In genomic region chr5:110929306-110929705, GRCm38 (mm10) we compare ENCODE assay signal across 26 mouse cellular contexts. TPM values are rescaled to one million over a fixed set of nuclear protein-coding genes. Genes with fewer than 3 reads are reported as not detected.
DNase-seq lines count a peak whose midpoint lies in the region; ATAC-seq lines count a peak whose summit lies in the region.
"Had no signal": no experiment of that assay in that cellular context is flagged by ENCODE, and none has a peak within 500 bp of the region (broad histone marks: within the 10 kb centered on the region; RNA-seq: fewer than 3 reads in every experiment).

No protein-coding gene starts in this region.

- H3K4me1 ChIP-seq in forebrain, embryonic 15.5 days = peaks cover 13% of the 10 kb centered on the region; the same call in 1 of the 2 replicates
- H3K4me1 ChIP-seq in forebrain, embryonic 16.5 days (replicated peaks; ENCODE audit: control insufficient read depth, insufficient read depth, low read length) = peaks cover 10% of the 10 kb centered on the region
- peaks cover 20% of the 10 kb centered on the region for H3K4me1 ChIP-seq in limb, embryonic 13.5 days
- H3K4me1 ChIP-seq in limb, embryonic 10.5 days = no peaks in the 10 kb centered on the region
- no peaks in the 10 kb centered on the region for H3K4me1 ChIP-seq in embryonic facial prominence, embryonic 15.5 days
- H3K4me1 ChIP-seq in limb, embryonic 15.5 days = peaks cover 15% of the 10 kb centered on the region
- H3K4me1 ChIP-seq: liver, embryonic 13.5 days; midbrain, embryonic 15.5 days had no signal

- 0 out of 2 replicates have a peak overlapping the region, but pooled peaks have one; percentile 2 for H3K27ac ChIP-seq in forebrain, embryonic 15.5 days (replicated peaks)
- H3K27ac ChIP-seq in forebrain, embryonic 16.5 days (ENCODE audit: low read length) = no peak overlapping the region
- H3K27ac ChIP-seq in limb, embryonic 13.5 days = 0 out of 2 replicates have a peak overlapping the region, but pooled peaks have one; percentile 33
- H3K27ac ChIP-seq in limb, embryonic 10.5 days = no peak overlapping the region
- peak overlapping the region; percentile 8; the same call in 1 of the 2 replicates for H3K27ac ChIP-seq in embryonic facial prominence, embryonic 15.5 days (replicated peaks)
- peak overlapping the region; percentile 59; the same call in 1 of the 2 replicates for H3K27ac ChIP-seq in limb, embryonic 15.5 days
- H3K27ac ChIP-seq: embryonic facial prominence, embryonic 13.5 days; heart, embryonic 13.5 days; kidney, postnatal 0 days; limb, embryonic 12.5 days; liver, embryonic 13.5 days; midbrain, embryonic 15.5 days had no signal

- no peak for DNase-seq in limb, embryonic 10.5 days (ENCODE audit: low spot score)
- DNase-seq: adrenal gland, postnatal 25 days; B cell, adult 2 months; cerebellum, adult 18-20 months; embryo, embryonic 11 days; gastrocnemius, postnatal 10 days; heart, postnatal 10 days; kidney, adult 8-10 months; layer of hippocampus, postnatal 36 days; liver, embryonic 13.5 days; lung, adult 2 months; lung, postnatal 14 days; right cerebral cortex, adult 18-20 months; spleen, adult 18-20 months; thymus, postnatal 4 days had no signal

- no peak overlapping the region for H3K9ac ChIP-seq in forebrain, embryonic 15.5 days (replicated peaks)
- no peak overlapping the region for H3K9ac ChIP-seq in forebrain, embryonic 16.5 days (replicated peaks; ENCODE audit: low read depth, low read length)
- no peak overlapping the region for H3K9ac ChIP-seq in limb, embryonic 13.5 days
- H3K9ac ChIP-seq in embryonic facial prominence, embryonic 15.5 days = no peak overlapping the region
- no peak overlapping the region for H3K9ac ChIP-seq in limb, embryonic 15.5 days
- H3K9ac ChIP-seq: embryonic facial prominence, embryonic 13.5 days; heart, embryonic 13.5 days; limb, embryonic 12.5 days; liver, embryonic 13.5 days; midbrain, embryonic 15.5 days had no signal

- 64% methylated on average over 4 of the region's 4 CpGs for WGBS in forebrain, embryonic 15.5 days
- 62% methylated on average over 4 of the region's 4 CpGs for WGBS in forebrain, embryonic 16.5 days
- 82% methylated on average over 4 of the region's 4 CpGs for WGBS in limb, embryonic 13.5 days
- whole genome bisulfite sequencing in limb, embryonic 10.5 days = 80% methylated on average over 4 of the region's 4 CpGs
- 49% methylated on average over 4 of the region's 4 CpGs for WGBS in embryonic facial prominence, embryonic 15.5 days
- 58% methylated on average over 4 of the region's 4 CpGs for whole genome bisulfite sequencing in limb, embryonic 15.5 days

- no peaks in the 10 kb centered on the region for H3K36me3 ChIP-seq in forebrain, embryonic 15.5 days
- no peaks in the 10 kb centered on the region for H3K36me3 ChIP-seq in forebrain, embryonic 16.5 days (ENCODE audit: control insufficient read depth, insufficient read depth)
- H3K36me3 ChIP-seq in limb, embryonic 13.5 days = peaks cover 25% of the 10 kb centered on the region
- H3K36me3 ChIP-seq in limb, embryonic 10.5 days = peaks cover 17% of the 10 kb centered on the region; the same call in 1 of the 2 replicates
- 0 out of 2 replicates have a peak, but pooled peaks cover 10% of the 10 kb centered on the region for H3K36me3 ChIP-seq in embryonic facial prominence, embryonic 15.5 days
- H3K36me3 ChIP-seq in limb, embryonic 15.5 days = 0 out of 2 replicates have a peak, but pooled peaks cover 5% of the 10 kb centered on the region
- H3K36me3 ChIP-seq: liver, embryonic 13.5 days; midbrain, embryonic 15.5 days had no signal

- H3K4me2 ChIP-seq in forebrain, embryonic 15.5 days (replicated peaks) = no peak overlapping the region
- H3K4me2 ChIP-seq in forebrain, embryonic 16.5 days (ENCODE audit: low read length) = no peak overlapping the region
- no peak overlapping the region for H3K4me2 ChIP-seq in limb, embryonic 13.5 days (replicated peaks)
- H3K4me2 ChIP-seq in embryonic facial prominence, embryonic 15.5 days (replicated peaks) = no peak overlapping the region
- no peak overlapping the region for H3K4me2 ChIP-seq in limb, embryonic 15.5 days
- H3K4me2 ChIP-seq: embryonic facial prominence, embryonic 13.5 days; heart, embryonic 13.5 days; limb, embryonic 12.5 days; liver, embryonic 13.5 days; midbrain, embryonic 15.5 days had no signal

- no peak for ATAC-seq in forebrain, embryonic 15.5 days (replicated peaks)
- ATAC-seq in forebrain, embryonic 16.5 days = no peak
- no peak for ATAC-seq in limb, embryonic 13.5 days (ENCODE audit: low FRiP score, low read depth)
- ATAC-seq in embryonic facial prominence, embryonic 15.5 days (ENCODE audit: insufficient number of reproducible peaks, low FRiP score, low TSS enrichment, low read depth) = no peak
- ATAC-seq in limb, embryonic 15.5 days (ENCODE audit: insufficient number of reproducible peaks, low FRiP score, low TSS enrichment, low read depth) = no peak
- ATAC-seq: intestine, embryonic 16.5 days; midbrain, embryonic 15.5 days had no signal

- H3K27me3 ChIP-seq in forebrain, embryonic 15.5 days = no peaks in the 10 kb centered on the region
- no peaks in the 10 kb centered on the region for H3K27me3 ChIP-seq in forebrain, embryonic 16.5 days (replicated peaks; ENCODE audit: control insufficient read depth, insufficient read depth, low read length)
- H3K27me3 ChIP-seq in limb, embryonic 13.5 days = no peaks in the 10 kb centered on the region
- H3K27me3 ChIP-seq in limb, embryonic 10.5 days (ENCODE audit: low read depth, poor library complexity, severe bottlenecking) = no peaks in the 10 kb centered on the region
- no peaks in the 10 kb centered on the region for H3K27me3 ChIP-seq in embryonic facial prominence, embryonic 15.5 days
- no peaks in the 10 kb centered on the region for H3K27me3 ChIP-seq in limb, embryonic 15.5 days
- H3K27me3 ChIP-seq: embryonic facial prominence, embryonic 13.5 days; heart, embryonic 13.5 days; limb, embryonic 12.5 days; liver, embryonic 13.5 days; midbrain, embryonic 15.5 days had no signal

- H3K9me3 ChIP-seq in forebrain, embryonic 15.5 days = no peaks in the 10 kb centered on the region
- no peaks in the 10 kb centered on the region for H3K9me3 ChIP-seq in forebrain, embryonic 16.5 days (ENCODE audit: control insufficient read depth, low read length)
- H3K9me3 ChIP-seq in limb, embryonic 13.5 days = peaks cover 5% of the 10 kb centered on the region; the same call in 1 of the 2 replicates
- no peaks in the 10 kb centered on the region for H3K9me3 ChIP-seq in limb, embryonic 10.5 days (replicated peaks)
- no peaks in the 10 kb centered on the region for H3K9me3 ChIP-seq in embryonic facial prominence, embryonic 15.5 days (replicated peaks)
- no peaks in the 10 kb centered on the region for H3K9me3 ChIP-seq in limb, embryonic 15.5 days
- H3K9me3 ChIP-seq: limb, embryonic 12.5 days; liver, embryonic 13.5 days; midbrain, embryonic 15.5 days had no signal

- no peak overlapping the region for H3K4me3 ChIP-seq in forebrain, embryonic 15.5 days
- no peak overlapping the region for H3K4me3 ChIP-seq in forebrain, embryonic 16.5 days (replicated peaks; ENCODE audit: low read length)
- no peak overlapping the region for H3K4me3 ChIP-seq in limb, embryonic 13.5 days
- H3K4me3 ChIP-seq in limb, embryonic 10.5 days = no peak overlapping the region
- no peak overlapping the region for H3K4me3 ChIP-seq in embryonic facial prominence, embryonic 15.5 days (replicated peaks)
- no peak overlapping the region for H3K4me3 ChIP-seq in limb, embryonic 15.5 days
- H3K4me3 ChIP-seq: embryonic facial prominence, embryonic 13.5 days; heart, embryonic 13.5 days; limb, embryonic 12.5 days; liver, embryonic 13.5 days; midbrain, embryonic 15.5 days had no signal

RNA-seq across cellular contexts. Expression of gene Ttc28, which starts 49.7 kb away (rescaled TPM):
- polyA plus RNA-seq in forebrain, embryonic 15.5 days (2015; fragmentation: Nextera tagmentation; extraction: Ambion mirVana) = 40.7 and 42.8 TPM in 2 replicates
- polyA plus RNA-seq in forebrain, embryonic 16.5 days (2015; fragmentation: Nextera tagmentation; extraction: Ambion mirVana) = 40.5 and 47.3 TPM in 2 replicates
- 17.6 and 18.0 TPM in 2 replicates for polyA plus RNA-seq in limb, embryonic 13.5 days (2015; fragmentation: Nextera tagmentation; extraction: Ambion mirVana)
- polyA plus RNA-seq in limb, embryonic 10.5 days (2016; fragmentation: Nextera tagmentation; extraction: Ambion mirVana) = 12.6 and 15.1 TPM in 2 replicates
- 12.6 and 12.7 TPM in 2 replicates for polyA plus RNA-seq in embryonic facial prominence, embryonic 15.5 days (2015; fragmentation: Nextera tagmentation; extraction: Ambion mirVana)
- polyA plus RNA-seq in limb, embryonic 15.5 days (2015; fragmentation: Nextera tagmentation; extraction: Ambion mirVana) = 12.4 and 14.7 TPM in 2 replicates

Comparison
In these comparisons a context has a peak if more than half of its experiments do, and no peak if none do; other contexts are left out.
1. H3K27ac ChIP-seq: peak in forebrain, embryonic 15.5 days (single experiment), limb, embryonic 13.5 days (single experiment), embryonic facial prominence, embryonic 15.5 days (single experiment) and limb, embryonic 15.5 days (single experiment); none in forebrain, embryonic 16.5 days (single experiment) and limb, embryonic 10.5 days (single experiment).